Mouse (Mus musculus) midbrain, embryonic 12.5 days (tissue): ENCODE measurements around the gene Gprin3. TPM values are rescaled to one million over a fixed set of nuclear protein-coding genes. Genes with fewer than 3 reads are reported as not detected.
"Not testable (repeated sequence)": the region's sequence is repeated elsewhere in the genome, so short reads cannot be mapped to it uniquely, and the experiment has no call there.

Experiments used
- ATAC-seq: fragments of 200-750 bp; cut with Nextera tagmentation; 2 replicates; pipeline ENCODE4 v1.8.0; 2017; ENCODE audit warnings: low read depth, moderate TSS enrichment, moderate library complexity; ENCODE audit not compliant: low FRiP score
- H3K27ac ChIP-seq: fragments of 300-500 bp; sonication (generic); replicated peaks from 2 replicates; pipeline ENCODE4 v1.5.1; 2016; ENCODE audit warnings: mild to moderate bottlenecking
- H3K27me3 ChIP-seq: fragments of 300-500 bp; sonication (generic); 2 replicates; pipeline ENCODE4 v1.6.1; 2016; ENCODE audit warnings: mild to moderate bottlenecking
- H3K36me3 ChIP-seq: fragments of 300-500 bp; sonication (generic); 2 replicates; pipeline ENCODE4 v1.6.1; 2016
- H3K4me1 ChIP-seq: fragments of 300-500 bp; sonication (generic); 2 replicates; pipeline ENCODE4 v1.6.1; 2016
- H3K4me2 ChIP-seq: fragments of 300-500 bp; sonication (generic); replicated peaks from 2 replicates; pipeline ENCODE4 v1.6.1; 2016; ENCODE audit warnings: mild to moderate bottlenecking, moderate library complexity
- H3K4me3 ChIP-seq: fragments of 300-500 bp; sonication (generic); 2 replicates; pipeline ENCODE4 v1.5.1; 2016; ENCODE audit warnings: mild to moderate bottlenecking
- H3K9ac ChIP-seq: fragments of 300-500 bp; sonication (generic); replicated peaks from 2 replicates; pipeline ENCODE4 v1.6.1; 2016; ENCODE audit warnings: mild to moderate bottlenecking, moderate library complexity
- H3K9me3 ChIP-seq: fragments of 300-500 bp; sonication (generic); 2 replicates; pipeline ENCODE4 v1.6.1; 2016; ENCODE audit warnings: mild to moderate bottlenecking
- WGBS: fragments of 180-500 bp; shearing (Covaris S2); methylation state at CpG from one replicate; pipeline ENCODE4 v1.1.7; 2016; 5-methylcytosine and 5-hydroxymethylcytosine counted together
- polyA plus RNA-seq: library from polyadenylated mRNA; unstranded; fragments of >200 nt; fragmentation: Nextera tagmentation; extraction: Ambion mirVana; gene quantifications from 2 replicates; pipeline ENCODE4 v1.2.1, GENCODE M21; 2016

Gprin3 gene
- polyA plus RNA-seq, 1 experiment from 2014 or later: 0.54 TPM

DNA sequence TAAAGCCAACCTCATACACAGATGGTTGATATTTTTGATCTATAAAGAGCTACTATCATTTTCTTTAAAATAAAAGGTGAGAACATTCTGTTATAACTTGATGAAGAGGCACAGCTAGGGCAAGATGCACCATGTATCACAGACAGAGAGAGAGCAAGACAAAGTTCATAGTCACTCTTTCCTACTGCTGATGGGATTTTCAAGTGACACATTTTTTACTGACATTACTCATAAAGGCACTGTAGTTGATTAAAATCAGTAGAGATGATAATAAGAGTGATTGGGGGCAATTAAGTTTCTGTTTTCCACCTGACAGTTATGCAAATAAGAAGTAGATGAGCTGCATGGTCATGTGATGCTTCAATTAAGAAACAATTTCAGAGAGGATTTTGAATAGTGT, 110.2 kb downstream of the Gprin3 start:
- Histone ChIP-seq H3K36me3 (no peaks in the 10 kb centered on the region), H3K4me3 (no peak overlapping the region), H3K9ac (no peak overlapping the region), H3K4me1 (no peaks in the 10 kb centered on the region), H3K9me3 (no peaks in the 10 kb centered on the region), H3K27ac (no peak overlapping the region), H3K4me2 (no peak overlapping the region), H3K27me3 (no peaks in the 10 kb centered on the region)
- ATAC-seq: no peak

DNA sequence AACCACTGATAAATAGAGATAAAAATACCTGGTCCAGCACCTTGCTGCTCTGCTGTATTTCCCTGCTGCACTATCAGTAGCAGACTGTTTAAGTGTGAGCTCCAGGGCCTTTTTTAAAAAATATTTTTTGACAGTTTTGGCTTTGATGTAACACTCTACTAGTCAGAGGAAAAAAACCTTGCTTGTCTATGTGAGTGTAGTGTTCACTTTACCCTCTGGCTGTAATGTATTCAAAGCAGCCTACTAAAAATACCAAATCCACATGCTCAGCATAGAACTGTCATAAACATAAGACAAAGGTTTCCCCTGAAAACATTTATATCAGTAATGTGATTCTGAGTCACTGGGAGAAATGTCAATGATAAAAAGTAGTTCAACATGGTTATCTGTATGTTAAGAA, 111.0 kb downstream of the Gprin3 start:
- no peaks in the 10 kb centered on the region for H3K4me1 ChIP-seq
- no peak overlapping the region for H3K4me2 ChIP-seq
- H3K27ac ChIP-seq: no peak overlapping the region
- H3K36me3 ChIP-seq: no peaks in the 10 kb centered on the region
- H3K9me3 ChIP-seq: no peaks in the 10 kb centered on the region
- H3K4me3 ChIP-seq: no peak overlapping the region
- no peak overlapping the region for H3K9ac ChIP-seq
- no peaks in the 10 kb centered on the region for H3K27me3 ChIP-seq
- ATAC-seq: no peak

- no peaks in the 10 kb centered on the region for H3K27me3 ChIP-seq
- H3K4me2 ChIP-seq: no peak overlapping the region
- no peak for ATAC-seq
- no peak overlapping the region for H3K27ac ChIP-seq
- no peaks in the 10 kb centered on the region for H3K36me3 ChIP-seq
- WGBS: 77% methylated on average over 2 of the region's 2 CpGs
- H3K9me3 ChIP-seq: no peaks in the 10 kb centered on the region
- no peaks in the 10 kb centered on the region for H3K4me1 ChIP-seq
- no peak overlapping the region for H3K4me3 ChIP-seq
- H3K9ac ChIP-seq: no peak overlapping the region
These were observed 112.9 kb downstream of the Gprin3 start for GRCm38 (mm10) chr6:59313162-59313561.

DNA sequence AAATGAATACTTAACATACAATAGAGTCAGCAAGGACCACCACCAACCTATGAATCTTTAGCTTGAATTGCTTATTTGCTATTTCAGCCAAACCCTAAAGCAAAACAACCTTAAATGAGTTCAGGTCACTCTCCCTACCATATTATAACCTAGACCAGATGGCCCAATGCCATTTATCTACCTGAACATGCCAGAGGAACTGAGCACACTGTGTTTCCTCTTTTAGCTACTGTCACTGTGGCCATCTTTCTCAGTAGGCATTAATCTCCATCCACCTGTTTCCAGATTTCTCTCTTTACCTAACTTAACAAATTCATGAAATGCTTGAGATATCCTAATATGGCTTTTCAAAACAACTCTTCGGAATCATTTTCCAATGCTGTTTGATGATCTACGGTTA, 114.9 kb downstream of the Gprin3 start:
- no peak overlapping the region for H3K4me2 ChIP-seq
- 95% methylated on average over 2 of the region's 2 CpGs for WGBS
- no peaks in the 10 kb centered on the region for H3K36me3 ChIP-seq
- H3K27me3 ChIP-seq: no peaks in the 10 kb centered on the region
- H3K4me1 ChIP-seq: no peaks in the 10 kb centered on the region
- H3K9me3 ChIP-seq: no peaks in the 10 kb centered on the region
- H3K27ac ChIP-seq: no peak overlapping the region
- no peak overlapping the region for H3K9ac ChIP-seq
- H3K4me3 ChIP-seq: no peak overlapping the region
- ATAC-seq: no peak

- not testable (repeated sequence) for ATAC-seq, H3K27ac ChIP-seq, H3K4me3 ChIP-seq, H3K36me3 ChIP-seq, H3K27me3 ChIP-seq, H3K9me3 ChIP-seq, H3K9ac ChIP-seq, H3K4me1 ChIP-seq, H3K4me2 ChIP-seq
- WGBS: 79% methylated on average over 2 of the region's 2 CpGs
These were observed 121.7 kb downstream of the Gprin3 start for GRCm38 (mm10) chr6:59304235-59304942.

DNA sequence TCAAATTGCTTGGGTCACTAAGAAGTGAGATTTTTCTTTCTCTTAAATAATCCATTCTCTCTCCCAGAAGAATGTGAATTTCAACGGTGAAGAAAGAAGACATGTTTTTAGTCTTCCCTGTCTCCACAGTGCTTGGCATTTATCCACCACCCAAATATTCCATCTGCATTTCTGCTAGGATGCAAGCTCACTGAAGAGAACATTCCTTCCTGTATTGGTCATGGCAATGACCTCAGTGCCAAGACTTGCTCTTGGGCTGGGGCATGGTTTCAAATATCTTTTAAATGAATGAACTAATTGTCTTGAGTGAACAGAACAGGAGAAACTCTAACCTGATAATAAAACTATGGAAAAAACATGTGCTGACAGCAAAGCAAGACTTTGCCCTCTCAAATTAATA, 123.1 kb downstream of the Gprin3 start:
- Histone ChIP-seq H3K4me1 (no peaks in the 10 kb centered on the region), H3K9ac (no peak overlapping the region), H3K4me2 (no peak overlapping the region), H3K4me3 (no peak overlapping the region), H3K36me3 (no peaks in the 10 kb centered on the region), H3K27ac (no peak overlapping the region), H3K9me3 (no peaks in the 10 kb centered on the region), H3K27me3 (no peaks in the 10 kb centered on the region)
- WGBS: 82% methylated on average over 1 of the region's 1 CpGs
- ATAC-seq: no peak

Other genes with a start within 250 kb of the Gprin3 start
- 10.0 and 10.5 TPM in 2 replicates for gene Tigd2, start 217.4 kb downstream of the Gprin3 start, polyA plus RNA-seq